Mouse (Mus musculus) bone marrow, adult 2 months (tissue): ENCODE results near the gene Pglyrp2.

Experiments used
- CTCF ChIP-seq: fragments of 200-500 bp; IDR thresholded peaks from 2 replicates; pipeline ENCODE4 v1.5.1; 2011; ENCODE audit warnings: low read length, control low read depth; ENCODE audit not compliant: control insufficient read depth, insufficient read depth
- POLR2A ChIP-seq: fragments of 200-500 bp; IDR thresholded peaks from 2 replicates; pipeline ENCODE4 v1.6.1; 2011; ENCODE audit warnings: low read depth, mild to moderate bottlenecking, control low read depth, low read length, borderline replicate concordance; ENCODE audit not compliant: control insufficient read depth

GRCm38 (mm10) chr17:32424034-32424433 is at the start of gene Pglyrp2:
- no peak for TF ChIP-seq POLR2A
- no peak for TF ChIP-seq CTCF
